Mouse (Mus musculus) neural tube, embryonic 10.5 days (tissue): Measurements from ENCODE around the gene Gpr137b.
"Not testable (repeated sequence)": the region's sequence is repeated elsewhere in the genome, so short reads cannot be mapped to it uniquely, and the experiment has no call there.

Experiments used
- DNase-seq: peaks from one replicate; pipeline ENCODE4 v3.0.0-alpha.2; 2017; ENCODE audit warnings: low spot score; ENCODE audit errors: extremely low spot score

The Gpr137b gene

GRCm38 (mm10) chr13:13393228-13394095 lies at the start of gene Gpr137b:
Gene Gpr137b, minus strand, starts transcription at chr13:13394014.
- DNase-seq = peak; percentile 62

- DNase-seq = peak; percentile 20
These were observed 44.5 kb upstream of the Gpr137b start for GRCm38 (mm10) chr13:13438112-13438953.

- peak; percentile 15 for DNase-seq
These were observed 43.7 kb upstream of the Gpr137b start, which contains the start of gene Nid1 for GRCm38 (mm10) chr13:13437460-13438015. Gene Nid1, plus strand, starts transcription at chr13:13437551.

- not testable (repeated sequence) for DNase-seq
These were observed 42.3 kb upstream of the Gpr137b start for GRCm38 (mm10) chr13:13436161-13436560.

DNA sequence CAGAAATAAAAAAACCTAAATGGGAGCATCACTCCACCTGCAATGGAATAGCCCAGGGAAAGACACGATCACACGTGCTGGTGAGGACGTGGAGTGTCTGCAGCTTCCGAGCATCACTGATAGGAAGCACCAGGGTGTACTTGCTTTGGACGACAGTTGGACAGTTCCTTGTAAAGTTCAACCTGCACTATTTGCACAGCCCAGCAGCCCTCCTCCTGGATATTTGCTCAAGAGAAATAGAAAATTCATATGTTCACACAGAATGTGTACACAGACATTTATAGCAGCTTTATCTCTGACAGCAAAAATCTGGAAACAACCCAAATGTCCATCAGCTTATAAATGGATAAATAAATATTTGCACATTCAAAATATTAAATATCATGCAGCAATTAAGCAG lies 29.5 kb upstream of the Gpr137b start:
- DNase-seq = not testable (repeated sequence)

GRCm38 (mm10) chr13:13418859-13419258 lies 25.0 kb upstream of the Gpr137b start:
- DNase-seq = not testable (repeated sequence)

GRCm38 (mm10) chr13:13416007-13416337 lies 22.2 kb upstream of the Gpr137b start:
- DNase-seq = not testable (repeated sequence)

DNA sequence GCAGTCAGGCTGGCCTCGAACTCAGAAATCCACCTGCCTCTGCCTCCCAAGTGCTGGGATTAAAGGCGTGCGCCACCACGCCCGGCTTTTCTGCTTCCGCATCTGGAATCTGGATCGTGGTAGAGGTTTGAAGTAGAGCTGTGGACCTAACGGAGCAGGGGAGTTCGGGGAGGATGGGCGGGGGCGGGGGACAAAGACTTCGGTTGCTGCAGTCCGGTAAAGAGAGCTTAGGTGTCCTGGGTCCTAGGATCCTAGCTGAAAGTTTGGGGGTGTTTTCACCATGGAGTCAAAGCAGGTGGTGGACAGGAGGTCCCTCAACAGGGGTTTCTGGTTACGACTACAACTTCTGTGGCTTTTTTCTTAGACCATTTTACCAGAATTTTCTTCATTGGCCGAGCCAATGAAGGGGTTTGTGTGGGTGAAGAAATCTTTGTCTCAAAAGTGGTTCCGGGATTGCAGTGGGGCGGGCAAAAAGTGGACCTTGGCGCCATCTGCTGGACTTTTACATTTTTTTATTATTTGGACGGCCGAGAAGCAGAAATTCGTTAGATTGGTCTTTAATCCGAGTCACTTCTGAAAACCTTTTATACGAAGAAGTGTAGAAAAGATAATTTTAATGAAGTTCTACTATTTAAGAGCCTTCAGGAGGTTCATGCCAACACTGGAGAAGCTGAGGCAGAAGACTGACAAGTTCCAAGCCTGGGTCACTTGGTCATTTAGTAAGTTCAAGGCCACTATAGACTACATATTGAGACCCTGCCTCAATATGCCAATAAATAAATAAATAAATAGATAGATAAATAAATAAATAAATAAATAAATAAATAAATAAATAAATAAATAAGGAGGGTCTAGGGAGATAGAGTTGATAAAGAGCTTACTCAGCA lies 21.5 kb upstream of the Gpr137b start:
- peak; percentile 40 for DNase-seq

- DNase-seq = no peak
These were observed 20.4 kb upstream of the Gpr137b start for GRCm38 (mm10) chr13:13414206-13414605.

- not testable (repeated sequence) for DNase-seq
These were observed 11.7 kb upstream of the Gpr137b start for GRCm38 (mm10) chr13:13405511-13405910.

DNA sequence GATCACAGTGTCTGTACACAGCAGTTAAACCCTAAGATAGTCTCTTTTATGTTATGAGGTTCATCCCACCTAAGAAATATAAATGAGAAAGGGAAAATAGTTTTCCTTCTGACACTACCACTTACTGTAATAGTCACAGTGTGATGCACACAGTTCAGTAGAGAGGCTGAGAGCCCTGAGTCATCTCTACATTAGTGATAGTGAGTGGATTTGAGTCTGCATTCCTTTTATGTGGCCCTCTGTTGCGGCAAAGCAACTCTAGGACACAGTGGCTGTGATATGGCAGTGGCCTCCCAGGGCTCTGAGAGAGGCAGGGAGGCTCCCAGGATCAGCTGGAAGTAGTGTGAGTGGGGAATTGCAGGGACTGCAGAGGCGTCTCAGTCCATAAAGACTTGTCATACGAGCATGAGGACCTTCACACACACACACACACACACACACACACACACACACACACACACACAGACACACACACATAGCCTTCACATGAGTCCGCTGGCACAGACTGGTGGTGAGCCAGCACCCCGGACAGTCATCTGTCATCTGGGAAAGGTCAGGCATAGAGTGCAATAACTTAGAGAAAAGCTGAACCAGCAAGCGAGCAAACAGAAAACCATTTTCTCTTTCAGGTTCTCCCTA lies 10.8 kb upstream of the Gpr137b start:
- DNase-seq = not testable (repeated sequence)

DNA sequence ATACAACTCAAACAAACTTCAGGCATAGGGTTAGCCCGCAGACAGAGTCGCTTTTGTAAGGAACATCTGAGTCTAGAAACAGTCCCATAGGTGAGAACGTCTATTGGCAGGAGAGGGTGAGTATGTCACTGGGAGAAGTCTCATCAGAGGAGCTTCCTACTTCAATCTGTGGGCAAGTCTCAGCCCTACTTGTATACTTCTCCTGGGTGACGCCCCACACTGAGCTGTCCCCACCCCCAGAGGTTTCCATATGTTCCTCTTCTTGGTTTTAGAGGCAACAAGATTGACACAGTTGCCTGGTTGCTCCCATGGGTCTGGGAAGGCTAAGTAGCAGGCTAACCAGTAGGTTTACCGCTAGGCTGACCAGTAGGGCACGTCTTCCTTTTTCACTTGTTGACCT lies 10.0 kb upstream of the Gpr137b start:
- DNase-seq = not testable (repeated sequence)

GRCm38 (mm10) chr13:13403366-13403765 lies 9.6 kb upstream of the Gpr137b start:
- not testable (repeated sequence) for DNase-seq

DNA sequence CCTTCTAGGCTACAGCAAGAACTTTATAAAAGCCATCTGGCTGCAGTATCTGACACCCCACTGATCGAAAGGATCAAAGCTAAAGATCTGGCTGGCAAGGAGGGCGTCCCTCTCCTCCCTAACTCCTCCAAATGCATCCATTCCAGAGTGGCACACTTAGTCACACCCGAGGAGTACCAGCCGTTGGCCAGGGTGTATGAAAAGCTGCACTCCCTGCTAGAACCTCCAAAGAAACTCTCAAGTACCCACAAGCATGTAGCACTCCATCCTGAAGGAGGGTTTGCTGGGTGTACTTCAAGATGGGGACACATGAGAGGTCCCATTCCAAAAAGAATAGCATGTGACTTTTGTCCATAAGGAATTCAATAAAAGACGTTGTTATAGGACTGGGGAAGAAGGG lies 9.0 kb upstream of the Gpr137b start:
- not testable (repeated sequence) for DNase-seq

GRCm38 (mm10) chr13:13400851-13401250 lies 7.0 kb upstream of the Gpr137b start:
- not testable (repeated sequence) for DNase-seq

DNA sequence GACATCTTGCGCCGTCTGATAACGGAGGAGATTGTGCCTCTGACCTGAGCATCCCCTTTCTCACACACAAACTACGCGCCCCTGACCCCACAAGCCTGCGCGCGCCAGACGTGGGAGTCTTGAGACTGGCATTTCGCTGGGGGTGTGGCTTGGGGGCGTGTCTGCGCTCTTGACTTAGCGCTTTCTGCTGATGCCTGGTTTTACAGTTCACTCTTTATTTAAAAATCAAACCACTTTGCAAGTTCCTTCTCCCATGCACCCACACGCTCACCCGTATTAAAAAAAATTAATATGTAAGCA lies 232 bp upstream of the Gpr137b start:
- peak; percentile 52 for DNase-seq

GRCm38 (mm10) chr13:13378168-13378859 lies 15.5 kb downstream of the Gpr137b start:
- DNase-seq = not testable (repeated sequence)

DNA sequence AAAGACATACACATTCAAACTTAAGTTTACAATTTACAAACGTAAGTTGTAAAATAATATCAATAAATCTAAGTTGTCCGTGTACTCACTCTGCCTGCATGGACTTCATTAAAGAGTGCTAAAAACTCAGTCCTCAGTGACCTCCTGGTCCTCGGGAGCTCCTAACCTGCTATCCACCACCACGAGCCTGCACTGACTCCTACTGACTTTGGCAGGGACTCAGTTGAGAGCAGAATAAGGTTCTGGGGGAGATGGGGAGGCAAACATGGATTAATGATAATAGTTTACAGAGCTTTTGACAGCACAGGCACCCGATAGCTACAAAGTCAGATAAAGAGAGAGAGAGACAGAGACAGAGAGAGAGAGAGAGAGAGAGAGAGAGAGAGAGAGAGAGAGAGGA lies 16.6 kb downstream of the Gpr137b start:
- DNase-seq = no peak

DNA sequence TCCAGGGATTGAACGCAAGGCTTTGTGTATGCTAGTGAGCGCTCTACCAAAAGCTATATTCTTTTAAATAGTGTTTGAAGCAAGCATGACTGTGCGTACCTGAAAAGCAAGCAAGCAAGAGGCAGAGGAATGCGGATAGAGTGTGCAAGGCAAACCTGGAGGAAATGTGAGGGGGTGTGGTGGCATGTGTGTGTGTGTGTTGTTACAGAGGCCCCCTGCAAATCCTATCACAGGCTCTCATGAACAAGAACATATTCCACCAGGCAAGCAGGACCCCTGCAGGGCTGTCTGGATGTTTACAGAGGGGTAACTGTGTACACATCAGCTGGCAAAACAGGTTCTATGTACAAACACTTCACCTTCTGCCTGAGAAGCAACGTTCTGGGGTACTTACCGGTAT lies 19.8 kb downstream of the Gpr137b start:
- not testable (repeated sequence) for DNase-seq

DNA sequence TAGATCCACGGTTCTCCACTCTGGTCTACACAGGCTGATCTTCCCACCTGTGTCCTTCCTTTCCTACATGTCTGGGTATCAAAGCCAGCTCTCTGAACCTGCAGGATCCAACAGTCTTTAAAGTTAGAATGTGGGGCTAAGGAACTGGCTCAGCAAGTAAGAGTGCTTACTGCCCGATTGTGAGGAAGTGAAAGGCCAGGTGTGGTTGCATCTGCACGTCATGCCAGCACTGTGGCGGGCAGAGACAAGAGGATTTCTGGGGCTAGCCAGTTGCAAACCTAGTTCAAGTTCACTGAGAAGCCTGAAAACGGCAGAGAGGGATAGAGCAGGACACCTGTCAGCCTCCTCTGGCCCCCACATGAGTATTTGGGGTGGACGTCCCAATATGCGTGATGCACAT lies 22.4 kb downstream of the Gpr137b start:
- DNase-seq = not testable (repeated sequence)
